Mouse (Mus musculus): ENCODE data around the gene Pip5k1a.
"Not testable (repeated sequence)": the region's sequence is repeated elsewhere in the genome, so short reads cannot be mapped to it uniquely, and the experiment has no call there.

The Pip5k1a gene

GRCm38 (mm10) chr3:95042166-95042837, 64.4 kb downstream of the Pip5k1a start, which contains the start of gene Psmd4:
Psmd4 (minus strand) TSS chr3:95042614.
- peak; percentile 96 for DNase-seq (ENCODE audit: low read depth, low spot score)

GRCm38 (mm10) chr3:95041625-95042024, 65.1 kb downstream of the Pip5k1a start:
- no peak for DNase-seq (ENCODE audit: low read depth, low spot score)

- DNase-seq (ENCODE audit: low read depth, low spot score) = no peak
These were observed 76.8 kb downstream of the Pip5k1a start for GRCm38 (mm10) chr3:95029953-95030352.

GRCm38 (mm10) chr3:95029291-95029827, 77.4 kb downstream of the Pip5k1a start:
- not testable (repeated sequence) for DNase-seq (ENCODE audit: low read depth, low spot score)

GRCm38 (mm10) chr3:95028603-95029002, 78.1 kb downstream of the Pip5k1a start:
- no peak for DNase-seq (ENCODE audit: low read depth, low spot score)

- no peak for DNase-seq (ENCODE audit: low read depth, low spot score)
These were observed 79.0 kb downstream of the Pip5k1a start for GRCm38 (mm10) chr3:95027701-95028100.

- no peak for DNase-seq (ENCODE audit: low read depth, low spot score)
These were observed 79.6 kb downstream of the Pip5k1a start for GRCm38 (mm10) chr3:95027057-95027645.

GRCm38 (mm10) chr3:95025202-95025601, 81.5 kb downstream of the Pip5k1a start:
- no peak for DNase-seq (ENCODE audit: low read depth, low spot score)

- DNase-seq (ENCODE audit: low read depth, low spot score) = no peak
These were observed 82.2 kb downstream of the Pip5k1a start for GRCm38 (mm10) chr3:95024551-95024950.

- not testable (repeated sequence) for DNase-seq (ENCODE audit: low read depth, low spot score)
These were observed 85.8 kb downstream of the Pip5k1a start for GRCm38 (mm10) chr3:95020956-95021355.

GRCm38 (mm10) chr3:95018741-95019140, 88.0 kb downstream of the Pip5k1a start:
- no peak for DNase-seq (ENCODE audit: low read depth, low spot score)

GRCm38 (mm10) chr3:95016532-95017056, 90.1 kb downstream of the Pip5k1a start:
- DNase-seq (ENCODE audit: low read depth, low spot score) = no peak

GRCm38 (mm10) chr3:95015891-95016531, 90.7 kb downstream of the Pip5k1a start:
- DNase-seq (ENCODE audit: low read depth, low spot score) = peak; percentile 79

- DNase-seq (ENCODE audit: low read depth, low spot score) = peak; percentile 98
These were observed 91.3 kb downstream of the Pip5k1a start, which contains the start of gene Zfp687 for GRCm38 (mm10) chr3:95015337-95015872. Zfp687 (minus strand) TSS chr3:95015448.

GRCm38 (mm10) chr3:95014428-95015151, 92.1 kb downstream of the Pip5k1a start:
- DNase-seq (ENCODE audit: low read depth, low spot score) = peak; percentile 24

GRCm38 (mm10) chr3:95013699-95014427, 92.9 kb downstream of the Pip5k1a start:
- no peak for DNase-seq (ENCODE audit: low read depth, low spot score)

GRCm38 (mm10) chr3:95012982-95013381, 93.7 kb downstream of the Pip5k1a start:
- DNase-seq (ENCODE audit: low read depth, low spot score) = no peak

GRCm38 (mm10) chr3:95010396-95010795, 96.3 kb downstream of the Pip5k1a start:
- DNase-seq (ENCODE audit: low read depth, low spot score) = no peak

Data from embryo, embryonic 11.5 days (tissue).